Mouse (Mus musculus): ENCODE measurements around the gene Gm29427.

The Gm29427 gene

GRCm38 (mm10) chr1:130715561-130716217, at the start of gene Gm29427:
TSS of gene Gm29427 (minus strand) at chr1:130715799.
- in situ Hi-C loops (cut with MseI, MboI): no loop called here

GRCm38 (mm10) chr1:130764027-130764461, 48.4 kb upstream of the Gm29427 start:
- in situ Hi-C loops (cut with MseI, MboI): no loop called here

GRCm38 (mm10) chr1:130762045-130762760, 46.6 kb upstream of the Gm29427 start:
- in situ Hi-C loops (cut with MseI, MboI): no loop called here

- in situ Hi-C loops (cut with MseI, MboI): no loop called here
Observed at GRCm38 (mm10) chr1:130761597-130761996, 46.0 kb upstream of the Gm29427 start.

- in situ Hi-C loops (cut with MseI, MboI): no loop called here
Observed at GRCm38 (mm10) chr1:130759689-130760088, 44.1 kb upstream of the Gm29427 start.

DNA sequence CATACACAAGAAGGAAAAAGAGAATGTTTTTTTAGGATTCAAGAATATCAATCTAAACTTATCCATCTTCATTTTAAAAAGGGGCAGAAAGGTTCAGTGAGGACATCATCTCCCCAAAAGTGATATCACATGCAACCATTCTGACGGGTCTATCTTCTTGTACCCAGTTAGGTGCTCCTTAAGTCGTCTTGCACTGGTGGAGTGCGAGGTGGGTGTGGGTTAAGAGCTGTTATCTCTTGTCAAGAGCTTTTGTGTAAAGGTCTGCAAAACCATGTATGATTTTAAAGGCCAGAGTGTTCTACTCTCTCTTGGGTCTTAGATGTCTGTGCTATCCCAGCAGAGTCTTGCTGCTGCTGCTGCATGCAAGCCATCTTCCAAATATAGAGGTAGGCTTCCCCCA, 31.2 kb upstream of the Gm29427 start:
- in situ Hi-C loops (cut with MseI, MboI): no loop called here

DNA sequence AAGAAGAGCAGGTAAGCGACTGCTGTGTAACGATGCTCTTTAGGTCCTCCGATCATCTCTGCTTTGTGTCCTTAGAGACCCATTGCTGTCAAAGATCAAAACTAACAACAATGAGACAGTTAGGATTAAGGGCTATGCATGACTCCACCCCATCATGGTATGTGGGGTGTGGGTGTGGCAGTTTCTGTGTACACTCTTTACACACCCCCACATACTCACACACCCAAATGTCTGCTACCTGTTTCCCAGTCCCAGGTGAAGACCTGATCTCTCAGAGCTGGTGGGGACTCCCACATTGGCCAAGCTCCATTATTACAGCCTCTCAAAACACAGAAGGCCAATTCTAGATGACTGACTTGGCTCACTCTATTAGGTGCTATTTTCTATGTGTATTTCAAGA, 30.0 kb upstream of the Gm29427 start:
- in situ Hi-C loops (cut with MseI, MboI): no loop called here

DNA sequence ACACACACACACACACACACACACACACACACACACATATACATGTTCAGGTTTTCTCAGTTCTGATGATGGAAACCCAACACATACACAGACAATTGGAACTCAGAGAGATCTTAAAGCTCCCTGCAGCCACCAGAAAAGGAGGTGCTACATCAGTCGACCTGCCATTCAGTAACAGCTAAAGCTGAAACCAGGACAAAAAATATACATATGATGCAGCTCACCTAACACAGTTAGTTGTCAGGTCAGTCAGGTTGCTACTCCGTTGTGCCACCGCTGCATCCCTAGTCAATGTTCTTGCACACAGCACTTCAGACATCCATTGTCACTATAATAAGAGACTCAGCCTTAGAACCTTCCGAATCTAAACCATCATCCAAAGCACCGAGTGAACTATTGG, 29.4 kb upstream of the Gm29427 start:
- in situ Hi-C loops (cut with MseI, MboI): no loop called here

DNA sequence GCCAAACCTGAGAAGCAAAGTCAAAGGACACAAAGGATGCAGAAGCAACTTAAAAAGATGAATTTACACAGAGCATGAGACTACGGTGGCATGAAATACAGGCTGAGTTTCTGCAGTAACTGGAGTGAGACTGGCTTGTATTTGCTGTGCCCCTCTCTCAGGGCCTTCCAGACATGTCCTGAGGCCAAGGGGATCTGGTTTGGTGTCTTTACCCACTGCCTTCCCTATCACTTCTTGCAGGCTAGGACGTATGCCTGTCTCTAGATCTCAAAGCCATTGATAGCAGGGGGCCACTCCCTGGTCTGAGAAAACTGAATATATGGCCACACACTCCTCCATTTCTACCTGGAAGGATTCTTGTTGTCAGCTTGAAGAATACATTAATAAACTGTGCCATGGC, 28.6 kb upstream of the Gm29427 start:
- in situ Hi-C loops (cut with MseI, MboI): no loop called here

- in situ Hi-C loops (cut with MseI, MboI): no loop called here
Observed at GRCm38 (mm10) chr1:130743775-130744174, 28.2 kb upstream of the Gm29427 start.

GRCm38 (mm10) chr1:130742201-130742600, 26.6 kb upstream of the Gm29427 start:
- in situ Hi-C loops (cut with MseI, MboI): no loop called here

DNA sequence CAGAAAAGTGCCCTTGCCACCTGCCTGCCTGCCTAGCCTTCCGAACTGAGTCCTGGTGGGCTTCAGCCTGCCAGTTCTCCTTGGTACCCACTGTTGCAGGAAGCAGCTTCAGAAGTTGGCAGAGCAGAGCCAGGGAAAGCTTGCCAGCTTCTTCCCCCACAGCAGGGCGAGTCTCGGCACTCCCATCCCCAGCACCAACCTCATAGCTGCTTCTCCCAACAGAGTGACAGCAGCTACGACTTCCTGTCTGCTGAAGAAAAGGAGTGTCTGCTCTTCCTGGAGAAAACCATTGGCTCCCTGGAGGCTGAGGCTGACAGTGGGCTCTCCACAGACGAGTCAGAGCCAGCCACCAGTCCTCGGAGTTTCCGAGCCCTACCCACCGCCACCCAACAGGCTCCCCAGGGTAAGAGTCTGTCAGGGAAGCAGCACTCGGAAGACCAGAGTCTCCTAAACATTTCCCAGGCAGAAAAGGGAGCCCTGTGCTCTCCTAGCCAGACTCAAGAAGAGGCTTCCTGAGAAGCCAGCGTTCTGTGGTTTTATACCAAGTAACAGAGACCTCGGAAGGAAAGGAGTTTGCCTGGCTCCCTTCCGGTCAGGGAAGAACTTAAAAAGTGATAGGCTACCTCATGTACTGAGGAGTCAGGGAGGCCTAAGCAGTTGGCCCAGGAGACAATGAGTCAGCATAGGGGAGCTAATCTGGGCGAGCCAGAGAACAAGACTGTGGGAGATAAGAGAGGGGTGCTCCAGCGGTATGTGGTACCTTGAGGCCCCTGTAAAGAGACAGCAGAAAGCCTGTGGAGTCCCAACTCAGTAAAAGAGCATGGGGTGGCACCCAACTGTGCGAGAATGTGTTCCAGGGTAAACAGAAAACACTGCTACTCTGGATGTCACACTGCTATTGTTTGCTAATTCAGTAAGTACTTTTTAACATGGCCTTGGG, 25.5 kb upstream of the Gm29427 start:
- in situ Hi-C loops (cut with MseI, MboI): no loop called here

GRCm38 (mm10) chr1:130740227-130740648, 24.6 kb upstream of the Gm29427 start:
- in situ Hi-C loops (cut with MseI, MboI): no loop called here

- in situ Hi-C loops (cut with MseI, MboI): no loop called here
Observed at GRCm38 (mm10) chr1:130739636-130740035, 24.0 kb upstream of the Gm29427 start.

- in situ Hi-C loops (cut with MseI, MboI): no loop called here
Observed at GRCm38 (mm10) chr1:130738551-130739106, 23.0 kb upstream of the Gm29427 start.

DNA sequence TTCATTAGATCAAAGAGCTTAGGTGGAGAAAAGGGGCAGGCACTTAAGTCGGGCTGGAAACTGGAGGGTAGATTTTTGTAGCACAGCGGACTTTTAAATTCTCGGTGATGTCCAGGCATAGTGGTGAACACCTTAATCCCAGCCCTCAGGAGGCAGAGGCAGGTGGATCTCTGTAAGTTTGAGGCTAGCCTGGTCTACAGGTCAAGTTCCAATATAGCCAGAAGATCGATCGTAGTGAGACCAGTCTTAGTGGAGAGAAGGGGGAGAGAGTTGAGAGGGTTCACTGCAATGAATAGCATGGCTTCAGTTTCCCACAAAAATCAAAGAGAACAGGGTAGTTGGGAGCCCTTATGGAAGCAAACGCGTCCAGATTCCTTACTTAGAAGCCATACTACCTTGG, 22.3 kb upstream of the Gm29427 start:
- in situ Hi-C loops (cut with MseI, MboI): no loop called here

DNA sequence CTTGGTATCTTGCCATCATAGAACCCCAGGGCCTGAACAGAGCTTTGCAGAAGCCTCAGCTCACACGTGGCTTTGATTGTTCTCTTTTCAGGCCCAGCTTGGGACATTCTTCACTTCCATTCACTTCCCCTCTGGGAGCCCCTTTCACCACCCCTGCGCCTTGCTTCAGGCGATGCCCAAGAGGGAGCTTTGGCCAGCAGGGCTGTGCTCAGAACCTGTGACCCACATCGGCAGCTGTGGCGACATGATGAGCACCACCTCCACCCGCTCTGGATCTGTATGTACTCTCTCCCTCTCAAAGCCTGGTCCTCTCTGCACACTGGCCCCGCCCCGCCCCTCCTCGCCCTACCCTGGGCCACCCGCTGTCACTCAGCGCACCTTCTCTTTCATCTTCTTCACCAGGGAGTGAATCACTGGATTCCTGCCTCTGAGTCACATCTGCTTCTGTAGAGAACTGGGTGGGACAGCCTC, 21.8 kb upstream of the Gm29427 start:
- in situ Hi-C loops (cut with MseI, MboI): no loop called here

DNA sequence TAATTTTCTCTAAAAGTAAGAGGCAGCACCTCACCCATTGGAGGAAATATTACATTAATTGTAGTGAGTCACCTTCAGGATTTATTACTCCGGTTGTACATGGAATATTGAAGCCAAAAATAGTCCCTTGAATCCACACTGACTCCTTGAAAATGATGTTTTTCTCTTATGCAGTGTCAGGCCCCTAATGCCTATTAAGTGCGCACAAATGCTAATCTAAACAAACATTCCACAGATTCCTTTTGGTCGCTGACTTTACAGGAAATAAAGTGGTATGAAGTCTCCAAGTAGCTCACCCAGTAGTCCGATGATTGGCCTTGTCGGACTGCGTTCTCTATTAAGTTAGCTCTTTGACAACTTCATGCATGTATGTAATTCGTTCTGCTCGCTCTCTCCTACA, 19.3 kb upstream of the Gm29427 start:
- in situ Hi-C loops (cut with MseI, MboI): no loop called here

DNA sequence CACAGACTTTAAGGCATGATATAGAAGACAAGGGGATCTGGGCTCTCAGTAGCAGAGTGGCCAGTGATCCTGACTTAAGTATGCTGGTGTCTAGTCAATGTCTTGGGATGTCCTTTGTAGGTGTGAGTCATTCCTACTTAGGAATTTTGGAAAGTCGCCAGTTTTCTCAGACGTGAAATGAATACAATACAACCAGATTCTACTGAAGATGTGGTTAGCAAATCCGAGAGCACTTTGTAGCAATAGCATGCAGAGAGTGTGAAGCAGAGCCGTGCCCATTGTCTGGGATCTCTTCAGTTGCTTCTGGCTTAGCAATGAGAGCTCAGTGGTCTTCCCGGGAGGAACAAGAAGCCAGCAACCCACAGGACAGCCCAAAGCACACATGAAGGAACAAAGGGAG, 18.9 kb upstream of the Gm29427 start:
- in situ Hi-C loops (cut with MseI, MboI): no loop called here

GRCm38 (mm10) chr1:130733671-130734070, 18.1 kb upstream of the Gm29427 start:
- in situ Hi-C loops (cut with MseI, MboI): no loop called here

DNA sequence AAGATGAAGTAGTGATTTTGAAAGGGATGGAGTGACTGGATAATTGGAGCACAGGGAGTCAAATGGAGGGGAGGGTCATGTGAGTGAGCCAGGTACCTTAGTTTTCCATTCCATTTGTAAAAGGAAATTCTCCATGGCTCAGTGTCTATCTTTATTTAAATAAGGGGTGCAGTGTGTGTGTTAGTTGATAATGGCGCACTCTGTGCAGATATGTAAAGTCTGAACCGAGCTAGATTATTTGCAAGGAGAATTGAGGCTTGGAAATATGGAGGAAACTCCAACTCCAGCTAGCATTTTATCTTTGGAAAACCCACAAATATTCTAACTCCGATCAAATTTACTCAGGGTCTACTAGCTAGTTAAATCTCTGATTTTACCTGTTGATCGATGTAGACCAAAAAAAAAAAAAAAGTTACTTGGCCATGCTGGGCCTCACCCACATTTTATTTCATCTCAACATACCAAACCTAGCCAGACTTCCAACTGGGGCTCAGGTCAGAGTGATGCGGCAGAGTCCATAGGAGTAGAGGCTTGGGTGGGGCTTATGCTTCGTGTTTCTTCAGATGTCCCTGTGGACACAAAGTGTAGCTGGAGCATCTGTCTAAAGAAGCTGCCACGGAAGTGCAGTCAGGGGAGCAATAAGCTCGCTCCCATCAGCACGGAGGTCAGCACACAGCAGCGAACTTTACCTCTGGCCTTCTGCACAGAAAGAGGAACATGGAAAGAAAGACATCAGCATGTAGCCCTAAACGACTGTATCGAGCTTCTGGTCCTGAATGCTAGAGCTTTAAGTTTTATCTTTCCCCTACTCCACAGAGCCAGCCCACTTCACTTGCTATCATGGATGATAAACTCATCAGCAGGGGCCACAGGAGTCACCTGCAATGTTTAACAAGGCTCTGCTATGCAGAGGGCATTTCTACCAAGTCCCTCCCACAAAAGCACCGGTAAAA, 17.4 kb upstream of the Gm29427 start:
- in situ Hi-C loops (cut with MseI, MboI): no loop called here

Data from mouse trophoblast stem cell (cell line).